Mouse (Mus musculus) embryonic stem cell, embryonic (primary cell): ENCODE measurements around the gene Ino80d.

Source experiments
- CTCF ChIA-PET, 4 experiments: fragments of 300-600 bp in 2 of 4; fragments of 350-600 bp in 2 of 4; sonication (Branson Sonifier 250); formaldehyde crosslinking; loops; one replicate each; lab custom pipeline; 2022; ENCODE audit warnings: inconsistent platforms in 2 of 4; lab: Charles Lee
- POLR2A ChIA-PET, 4 experiments: fragments of 300-600 bp in 2 of 4; fragments of 350-600 bp in 2 of 4; sonication (Branson Sonifier 250); formaldehyde crosslinking; loops; one replicate each; lab custom pipeline; 2022; ENCODE audit warnings: antibody characterized with exemption in 4 of 4, inconsistent platforms in 1 of 4; lab: Charles Lee

The Ino80d gene

DNA sequence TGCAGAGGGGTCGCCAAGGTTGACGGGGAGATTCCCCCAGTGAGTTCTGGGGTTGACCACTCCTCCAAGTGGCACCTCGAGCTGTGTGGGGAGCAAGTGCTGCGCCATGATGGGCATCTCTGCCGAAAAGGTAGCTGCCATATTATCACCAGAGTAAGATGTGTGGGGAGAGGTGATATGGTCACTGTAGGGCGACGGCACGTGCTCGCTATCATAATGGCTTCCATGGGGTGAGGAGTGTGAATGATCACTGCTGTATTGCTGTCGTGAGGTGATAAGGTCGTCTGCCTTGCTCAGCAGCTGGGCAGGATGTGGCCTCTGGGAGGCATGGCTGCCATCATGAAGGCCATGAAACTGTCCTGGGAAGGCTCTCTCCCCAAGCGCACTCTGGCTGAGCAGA lies 56.1 kb downstream of the Ino80d start:
- ChIA-PET POLR2A (interaction anchor here in 3 of 4 experiments (0.6 to 1.7 kb wide), 12 partner anchors 9 to 134 kb away, joined by 3 to 8 read pairs (median 4); no protein-coding TSS in a partner anchor), CTCF (interaction anchor here in 2 of 4 experiments (0.5 to 1.2 kb wide), 4 partner anchors 32 to 1944 kb away, joined by 3 to 7 read pairs (median 4); no protein-coding TSS in a partner anchor)

GRCm38 (mm10) chr1:63057849-63058248 lies 56.6 kb downstream of the Ino80d start:
- ChIA-PET POLR2A (interaction anchor here in 3 of 4 experiments (1.0 to 1.7 kb wide), 11 partner anchors 9 to 104 kb away, joined by 3 to 8 read pairs (median 4); no protein-coding TSS in a partner anchor), CTCF (interaction anchor here in 2 of 4 experiments (0.5 to 1.2 kb wide), 3 partner anchors 43 to 1944 kb away, joined by 3 to 7 read pairs (median 3); no protein-coding TSS in a partner anchor)

DNA sequence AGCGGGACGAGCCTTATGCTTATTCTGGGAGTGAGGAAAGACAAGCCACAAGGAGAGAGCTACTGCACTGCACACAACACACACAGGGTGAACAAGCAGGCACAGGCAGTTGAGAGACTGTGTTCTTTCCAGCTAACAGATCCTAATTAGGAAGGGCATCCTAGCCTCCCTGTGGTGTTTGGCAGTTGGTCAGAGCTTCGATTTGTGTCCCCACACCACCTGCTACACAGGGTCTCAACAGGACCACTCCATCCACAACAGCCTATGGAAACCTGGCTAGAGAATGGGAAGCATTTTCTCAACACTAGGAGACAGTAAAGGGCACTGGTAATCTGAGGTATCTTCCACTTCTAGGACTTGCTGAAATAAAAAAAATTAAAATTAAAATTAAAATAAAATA lies 57.1 kb downstream of the Ino80d start:
- CTCF ChIA-PET = interaction anchor here in 2 of 4 experiments (0.6 to 1.2 kb wide), 3 partner anchors 44 to 270 kb away, joined by 3 read pairs; no protein-coding TSS in a partner anchor
- POLR2A ChIA-PET = interaction anchor here in 3 of 4 experiments (1.0 to 2.3 kb wide), 9 partner anchors 8 to 105 kb away, joined by 3 to 9 read pairs (median 5); no protein-coding TSS in a partner anchor

DNA sequence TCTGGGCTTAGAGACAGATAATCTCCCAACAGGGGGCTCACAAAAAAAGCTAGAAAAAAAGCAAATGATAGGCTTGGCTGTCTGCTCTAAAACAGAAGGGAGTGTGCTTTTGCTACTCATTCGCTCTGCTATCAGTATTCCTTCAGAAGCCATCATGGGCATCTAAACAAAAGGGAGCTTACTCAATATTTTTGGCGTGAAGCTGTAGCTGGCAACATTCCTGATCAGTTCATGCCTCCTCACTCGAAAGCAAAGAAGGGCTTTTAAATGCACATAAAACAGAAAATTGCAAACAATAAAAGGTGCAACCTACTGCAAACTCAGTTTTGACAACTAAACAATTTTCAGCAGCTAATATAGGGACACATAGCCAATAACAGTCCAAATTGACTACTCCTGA lies 59.1 kb downstream of the Ino80d start:
- ChIA-PET CTCF (interaction anchor here in 3 of 4 experiments (0.5 to 0.8 kb wide), 3 partner anchors 9 to 269 kb away, joined by 3 to 4 read pairs (median 3); no protein-coding TSS in a partner anchor), POLR2A (interaction anchor here in 2 of 4 experiments (0.7 to 2.3 kb wide), 2 partner anchors 13 to 52 kb away, joined by 3 to 9 read pairs; no protein-coding TSS in a partner anchor)

- CTCF ChIA-PET = interaction anchor here in 1 of 4 experiments (0.6 kb wide), 1 partner anchor 56 kb away, joined by 6 read pairs; no protein-coding TSS in a partner anchor
- POLR2A ChIA-PET = interaction anchor here in 1 of 4 experiments (1.1 to 1.2 kb wide), 3 partner anchors 11 to 20 kb away, joined by 3 read pairs; no protein-coding TSS in a partner anchor
Measured at GRCm38 (mm10) chr1:63050866-63051265, 63.6 kb downstream of the Ino80d start.

- CTCF ChIA-PET = no interaction called here
Measured at GRCm38 (mm10) chr1:63049977-63050376, 64.5 kb downstream of the Ino80d start.

DNA sequence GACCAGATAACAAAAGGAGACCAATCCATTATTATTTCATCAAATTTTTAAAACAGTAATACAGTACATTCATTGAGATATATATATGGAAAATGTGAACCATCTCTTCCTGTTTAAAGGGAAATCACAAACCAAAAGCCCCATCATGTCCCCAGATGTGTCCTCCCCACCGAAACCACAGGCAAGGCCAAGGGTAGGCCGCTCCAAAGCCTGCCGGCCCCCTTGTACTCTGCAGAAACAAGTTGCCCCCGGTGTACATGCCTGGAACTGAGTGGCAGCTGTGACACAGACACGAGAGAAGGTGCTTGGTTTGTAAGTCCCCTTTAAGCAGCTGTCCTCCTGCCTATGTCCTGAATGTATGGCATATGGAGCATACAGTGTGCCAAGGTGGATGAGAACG lies 66.5 kb downstream of the Ino80d start:
- CTCF ChIA-PET = interaction anchor here in 1 of 4 experiments (0.7 kb wide), 1 partner anchor 326 kb away, joined by 5 read pairs; no protein-coding TSS in a partner anchor
- POLR2A ChIA-PET = interaction anchor here in 2 of 4 experiments (0.7 to 2.3 kb wide), 5 partner anchors 8 to 39 kb away, joined by 3 to 8 read pairs (median 3); no protein-coding TSS in a partner anchor

More at GRCm38 (mm10) chr1:63049977-63050376, 64.5 kb downstream of the Ino80d start:
- POLR2A ChIA-PET = interaction anchor here in 1 of 4 experiments (1.1 to 2.3 kb wide), 2 partner anchors 8 to 14 kb away, joined by 3 to 8 read pairs; no protein-coding TSS in a partner anchor

DNA sequence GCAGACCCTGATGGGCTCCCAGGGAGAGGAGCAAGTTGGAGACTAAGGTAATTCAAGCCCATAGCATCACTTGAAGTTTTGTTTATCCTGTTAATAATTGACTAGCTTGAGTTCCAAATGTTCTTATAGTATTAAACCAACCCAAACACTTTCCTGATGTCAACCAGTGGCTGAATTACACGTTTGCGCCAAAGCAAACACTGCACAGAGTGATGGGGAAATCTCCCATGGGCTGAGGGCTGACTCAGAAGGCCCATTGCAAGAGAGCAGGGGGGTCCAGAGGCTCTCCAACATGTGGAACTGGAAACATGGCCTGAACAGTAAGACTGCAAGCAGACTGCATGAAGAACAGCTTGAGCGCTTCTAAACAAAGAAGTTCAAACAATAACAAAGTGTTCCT lies 81.5 kb downstream of the Ino80d start:
- ChIA-PET CTCF (interaction anchor here in 1 of 4 experiments (0.6 kb wide), 1 partner anchor 9 kb away, joined by 3 read pairs; no protein-coding TSS in a partner anchor), POLR2A (no interaction called here)

DNA sequence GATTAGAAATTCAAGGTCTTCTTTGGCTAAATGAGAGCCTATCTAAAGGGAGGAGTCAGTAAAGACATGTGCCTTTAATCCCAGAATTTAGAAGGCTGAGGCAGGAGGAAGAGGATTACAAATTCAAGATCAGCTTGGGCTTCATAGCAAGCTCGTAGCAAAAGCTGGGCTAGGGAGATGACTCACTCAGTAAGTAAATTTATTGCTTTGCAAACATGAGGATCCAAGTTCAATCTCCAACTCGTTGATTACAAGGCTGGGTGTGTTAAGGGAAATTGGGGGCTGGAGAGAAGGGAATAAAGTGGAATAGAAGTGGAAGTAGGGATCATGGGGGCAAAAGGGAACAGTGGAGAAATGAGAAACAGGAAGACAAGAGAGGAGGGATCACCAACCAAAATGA lies 94.6 kb downstream of the Ino80d start:
- CTCF ChIA-PET = no interaction called here

GRCm38 (mm10) chr1:63005013-63005646 lies 109.3 kb downstream of the Ino80d start:
- ChIA-PET POLR2A (no interaction called here), CTCF (interaction anchor here in 1 of 4 experiments (0.6 kb wide), 1 partner anchor 1909 kb away, joined by 7 read pairs; no protein-coding TSS in a partner anchor)

More for the DNA sequence above, 94.6 kb downstream of the Ino80d start:
- POLR2A ChIA-PET = no interaction called here

DNA sequence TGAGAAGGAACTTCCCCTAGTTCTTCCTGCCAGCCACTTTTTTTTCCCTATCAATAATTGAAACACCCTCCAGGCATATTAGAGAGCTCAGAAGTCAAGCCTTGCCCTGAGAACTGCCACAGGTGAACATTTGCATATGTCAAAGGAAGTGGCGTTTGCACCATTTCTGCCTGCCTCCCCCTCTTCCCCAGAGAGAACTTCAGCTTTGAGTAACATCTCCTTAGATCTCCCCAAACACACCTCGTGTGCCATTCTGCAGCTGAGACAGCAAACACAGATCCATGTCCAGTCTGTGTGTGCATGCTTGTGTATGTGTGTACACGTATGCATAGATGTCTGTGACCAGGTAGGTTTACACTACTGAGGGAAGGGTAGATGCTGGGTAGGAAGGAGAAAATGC lies 112.6 kb downstream of the Ino80d start:
- ChIA-PET POLR2A (interaction anchor here in 1 of 4 experiments (1.0 kb wide), 1 partner anchor 9 kb away, joined by 3 read pairs; no protein-coding TSS in a partner anchor), CTCF (no interaction called here)

DNA sequence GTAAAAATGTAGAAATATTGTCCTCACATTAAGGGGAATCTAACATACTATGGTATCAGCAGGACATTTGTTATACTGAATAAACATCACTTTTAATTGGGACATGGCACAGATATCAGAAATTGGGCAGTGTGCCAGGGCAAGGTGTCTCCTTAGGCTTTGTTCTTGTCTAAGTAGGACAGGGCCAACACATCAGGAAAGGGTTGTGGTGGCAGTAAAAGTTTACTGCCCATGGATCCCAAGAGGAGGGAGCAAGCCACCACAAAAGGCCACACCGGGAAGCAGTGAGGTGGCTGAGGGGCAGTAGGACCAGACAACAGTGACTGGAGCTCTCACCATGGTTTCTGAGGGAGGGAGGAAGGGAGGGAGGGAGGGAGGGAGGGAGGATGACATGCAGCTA lies 121.1 kb downstream of the Ino80d start:
- ChIA-PET CTCF (interaction anchor here in 3 of 4 experiments (0.6 to 1.6 kb wide), 4 partner anchors 8 to 218 kb away, joined by 3 to 5 read pairs (median 4); no protein-coding TSS in a partner anchor), POLR2A (interaction anchor here in 1 of 4 experiments (1.1 kb wide), 1 partner anchor 37 kb away, joined by 3 read pairs; no protein-coding TSS in a partner anchor)

- CTCF ChIA-PET = no interaction called here
- POLR2A ChIA-PET = interaction anchor here in 1 of 4 experiments (1.1 kb wide), 1 partner anchor 37 kb away, joined by 3 read pairs; no protein-coding TSS in a partner anchor
Measured at GRCm38 (mm10) chr1:62992648-62993047, 121.8 kb downstream of the Ino80d start.

GRCm38 (mm10) chr1:62991021-62991420 lies 123.4 kb downstream of the Ino80d start:
- ChIA-PET CTCF (no interaction called here), POLR2A (interaction anchor here in 2 of 4 experiments (0.8 to 1.3 kb wide), 3 partner anchors 14 to 207 kb away, joined by 3 to 5 read pairs (median 4); no protein-coding TSS in a partner anchor)

DNA sequence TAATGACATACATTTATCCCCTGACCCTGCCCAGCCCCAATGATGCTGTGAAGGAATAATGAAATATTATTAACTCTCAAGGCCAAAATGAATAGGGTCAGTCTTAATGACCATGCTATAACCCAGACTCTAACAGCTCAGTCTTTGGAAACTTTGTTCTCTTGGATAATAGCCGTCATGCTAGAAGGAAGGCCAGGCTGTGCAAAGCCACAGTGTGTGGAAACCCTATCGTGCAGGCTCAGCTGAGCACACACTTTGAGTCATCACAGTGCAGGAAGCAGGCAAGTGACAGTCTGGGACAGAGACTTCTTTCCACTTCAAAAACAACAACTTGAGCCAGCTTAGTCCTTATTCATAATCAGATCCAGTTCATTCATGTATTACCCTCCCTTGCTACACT lies 126.9 kb downstream of the Ino80d start:
- CTCF ChIA-PET = interaction anchor here in 1 of 4 experiments (1.2 kb wide), 1 partner anchor 54 kb away, joined by 4 read pairs; no protein-coding TSS in a partner anchor
- POLR2A ChIA-PET = no interaction called here

DNA sequence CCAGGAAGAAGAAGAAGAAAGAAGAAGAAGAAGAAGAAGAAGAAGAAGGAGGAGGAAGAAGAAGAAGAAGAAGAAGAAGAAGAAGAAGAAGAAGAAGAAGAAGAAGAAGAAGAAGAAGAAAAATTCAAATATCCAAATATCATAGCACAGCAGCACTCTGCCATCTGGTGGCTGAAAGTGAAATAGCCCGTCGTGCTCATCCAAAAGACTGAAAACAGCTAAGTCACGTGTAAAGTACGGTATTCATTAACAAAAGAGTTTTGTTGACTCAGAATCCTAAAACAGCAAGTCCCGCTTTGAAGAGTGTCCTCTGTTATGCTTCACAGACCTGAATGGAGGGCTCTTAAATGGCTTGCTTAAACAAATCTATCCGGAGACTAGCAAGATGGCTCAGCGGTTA lies 128.2 kb downstream of the Ino80d start:
- POLR2A ChIA-PET = interaction anchor here in 2 of 4 experiments (0.5 to 0.7 kb wide), 4 partner anchors 94 to 200 kb away, joined by 3 to 10 read pairs (median 4); no protein-coding TSS in a partner anchor
- CTCF ChIA-PET = interaction anchor here (0.6 to 1.5 kb wide), 14 partner anchors 8 to 1126 kb away, joined by 3 to 4 read pairs (median 4); no protein-coding TSS in a partner anchor

DNA sequence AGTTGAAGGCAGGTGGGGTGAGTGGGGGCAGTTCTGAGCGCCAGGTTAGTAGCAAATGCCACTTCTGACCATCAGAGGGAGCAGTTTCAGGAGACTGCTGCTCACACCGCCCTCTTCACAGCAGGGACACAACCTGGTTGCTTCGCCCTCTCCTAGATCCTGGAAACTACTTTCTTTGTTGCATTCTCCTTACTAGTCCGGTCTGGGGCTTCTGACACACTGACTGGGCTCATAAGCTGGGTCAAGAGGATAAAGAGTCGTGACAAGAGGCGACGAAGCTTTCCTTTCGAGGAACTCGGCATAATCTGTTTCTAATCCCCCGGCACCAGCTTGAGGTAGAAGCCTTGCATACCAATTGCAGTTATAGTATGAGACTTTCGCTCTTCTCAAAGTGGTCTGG lies 129.9 kb downstream of the Ino80d start:
- POLR2A ChIA-PET = interaction anchor here in 1 of 4 experiments (1.0 to 1.4 kb wide), 3 partner anchors 10 to 248 kb away, joined by 3 read pairs; no protein-coding TSS in a partner anchor
- CTCF ChIA-PET = interaction anchor here (0.5 to 1.6 kb wide), 11 partner anchors 8 to 262 kb away, joined by 3 to 8 read pairs (median 3); no protein-coding TSS in a partner anchor

- POLR2A ChIA-PET = interaction anchor here in 1 of 4 experiments (0.6 to 1.5 kb wide), 6 partner anchors 14 to 682 kb away, joined by 3 to 5 read pairs (median 3); no protein-coding TSS in a partner anchor
- CTCF ChIA-PET = interaction anchor here in 1 of 4 experiments (1.3 kb wide), 1 partner anchor 9 kb away, joined by 3 read pairs; no protein-coding TSS in a partner anchor
Measured at GRCm38 (mm10) chr1:62976742-62977141, 137.7 kb downstream of the Ino80d start.
